Mouse (Mus musculus) v-Abl transformed pro-B cells (cell line): ENCODE data around the gene Ankef1.

Experiments
- in situ Hi-C, 2 experiments: fragments of 400-800 bp; cut with MboI; formaldehyde crosslinking; loops; one replicate each; pipeline ENCODE4 v1.15.1; 2025; ENCODE audit not compliant: unreplicated experiment in 2 of 2

Ankef1 gene

GRCm38 (mm10) chr2:136596451-136596850, 94.7 kb downstream of the Ankef1 start:
- in situ Hi-C loops, result no loop called here

GRCm38 (mm10) chr2:136598743-136599142, 97.0 kb downstream of the Ankef1 start:
- in situ Hi-C loops, result no loop called here

- in situ Hi-C loops, result no loop called here
These were observed 99.0 kb downstream of the Ankef1 start for GRCm38 (mm10) chr2:136600651-136601170.

GRCm38 (mm10) chr2:136601206-136601605, 99.5 kb downstream of the Ankef1 start:
- in situ Hi-C loops, result no loop called here
